Comparison of ENCODE assay signal across 8 mouse cellular contexts in genomic region chr7:15974712-15975111, GRCm38 (mm10). TPM values are rescaled to one million over a fixed set of nuclear protein-coding genes. Genes with fewer than 3 reads are reported as not detected.
DNase-seq lines count a peak whose midpoint lies in the region; ATAC-seq and TF ChIP-seq lines count a peak whose summit lies in the region.

No protein-coding gene starts in this region.

- no peak for TF ChIP-seq EP300 in MEL (IDR thresholded peaks at IDR 0.05; ENCODE audit: low read depth in 1 of 2, low read length in 2 of 2)

- no peak overlapping the region for H3K4me2 ChIP-seq in kidney, postnatal 0 days (ENCODE audit: low read length)
- H3K4me2 ChIP-seq in kidney, embryonic 14.5 days (replicated peaks; ENCODE audit: low read depth, low read length): no peak overlapping the region

- no peak overlapping the region for H3K4me3 ChIP-seq in kidney, postnatal 0 days (replicated peaks; ENCODE audit: low read depth, low read length)
- H3K4me3 ChIP-seq in kidney, embryonic 14.5 days (ENCODE audit: low read length): no peak overlapping the region
- no peak overlapping the region for H3K4me3 ChIP-seq in MEL (ENCODE audit: control insufficient read depth in 1 of 2, insufficient read depth in 1 of 2, low read depth in 2 of 2, low read length in 2 of 2)

- no peak overlapping the region for H3K27ac ChIP-seq in kidney, postnatal 0 days
- H3K27ac ChIP-seq in kidney, embryonic 14.5 days (ENCODE audit: low read depth, low read length): no peak overlapping the region
- H3K27ac ChIP-seq in MEL (ENCODE audit: control insufficient read depth, low read depth, low read length): no peak overlapping the region

- peaks cover 41% of the 10 kb centered on the region for H3K36me3 ChIP-seq in kidney, postnatal 0 days (ENCODE audit: insufficient read depth, low read length)
- H3K36me3 ChIP-seq in kidney, embryonic 14.5 days (ENCODE audit: control insufficient read depth, insufficient read depth, low read length): peaks cover 60% of the 10 kb centered on the region
- no peaks in the 10 kb centered on the region for H3K36me3 ChIP-seq in MEL (ENCODE audit: control insufficient read depth in 1 of 2, insufficient read depth in 2 of 2, low read length in 2 of 2)

- TF ChIP-seq RAD21 in MEL (IDR thresholded peaks at IDR 0.05; ENCODE audit: low read depth, low read length): peak; percentile 63

- no peak overlapping the region for H3K9ac ChIP-seq in kidney, postnatal 0 days (ENCODE audit: low read depth, low read length)
- H3K9ac ChIP-seq in kidney, embryonic 14.5 days (ENCODE audit: low read depth, low read length): no peak overlapping the region
- H3K9ac ChIP-seq in MEL (ENCODE audit: control insufficient read depth, low read depth, low read length, poor library complexity, severe bottlenecking): no peak overlapping the region

- no peaks in the 10 kb centered on the region for H3K27me3 ChIP-seq in kidney, postnatal 0 days (ENCODE audit: insufficient read depth, low read length)
- H3K27me3 ChIP-seq in kidney, embryonic 14.5 days (ENCODE audit: control insufficient read depth, insufficient read depth, low read length): no peaks in the 10 kb centered on the region
- H3K27me3 ChIP-seq in MEL (ENCODE audit: control insufficient read depth in 1 of 2, insufficient read depth in 2 of 2, low read length in 2 of 2): no peaks in the 10 kb centered on the region

- TF ChIP-seq POLR2A in MEL (IDR thresholded peaks at IDR 0.05; ENCODE audit: control insufficient read depth in 1 of 2, insufficient read depth in 1 of 2, low read depth in 1 of 2, low read length in 2 of 2, poor library complexity in 1 of 2): no peak
- TF ChIP-seq POLR2A in brain, embryonic 14.5 days (IDR thresholded peaks at IDR 0.05; ENCODE audit: borderline replicate concordance, extremely low read depth, insufficient read depth, insufficient read length, poor library complexity, severe bottlenecking): no peak

- WGBS in kidney, postnatal 0 days: 58% methylated on average over 5 of the region's 5 CpGs
- WGBS in kidney, embryonic 14.5 days: 51% methylated on average over 5 of the region's 5 CpGs

- no peaks in the 10 kb centered on the region for H3K9me3 ChIP-seq in kidney, postnatal 0 days (replicated peaks; ENCODE audit: low read length)
- H3K9me3 ChIP-seq in kidney, embryonic 14.5 days (ENCODE audit: control insufficient read depth, low read length): peaks cover 3% of the 10 kb centered on the region; the same call in 1 of the 2 replicates
- no peaks in the 10 kb centered on the region for H3K9me3 ChIP-seq in MEL (replicated peaks; ENCODE audit: insufficient read depth, low read length)

- no peak for ATAC-seq in kidney, postnatal 0 days (replicated peaks; ENCODE audit: low FRiP score, low read depth)
- ATAC-seq in kidney, embryonic 14.5 days (ENCODE audit: low FRiP score, low TSS enrichment): no peak
- peak; percentile 55; the same call in 1 of the 2 replicates for ATAC-seq in neutrophil, adult 5-6 weeks (ENCODE audit: extremely low read depth, insufficient number of reproducible peaks, low FRiP score, poor library complexity, severe bottlenecking)

- no peaks in the 10 kb centered on the region for H3K79me2 ChIP-seq in MEL (ENCODE audit: control insufficient read depth, insufficient read depth, low read length, poor library complexity)

- peak; percentile 49 for DNase-seq in kidney, postnatal 0 days (ENCODE audit: low spot score)
- peak; percentile 72 for DNase-seq in MEL (ENCODE audit: low read depth, low spot score)
- DNase-seq in brain, embryonic 14.5 days (ENCODE audit: low read depth): peak; percentile 27
- peak; percentile 72 for DNase-seq in gastrocnemius, postnatal 10 days
- peak; percentile 49 to 51 for DNase-seq in layer of hippocampus, postnatal 36 days
- peak; percentile 77 for DNase-seq in thymus, postnatal 4 days

- peak; percentile 81 for TF ChIP-seq CTCF in kidney, postnatal 0 days (IDR thresholded peaks at IDR 0.05; ENCODE audit: low read depth)
- peak; percentile 87 to 90 (median 88) for TF ChIP-seq CTCF in MEL (IDR thresholded peaks at IDR 0.05 in 2 of 3, conservative IDR thresholded peaks at IDR 0.05 in 1 of 3; ENCODE audit: control insufficient read depth in 1 of 3, insufficient read depth in 1 of 3, low read depth in 2 of 3, low read length in 3 of 3, poor library complexity in 1 of 3, severe bottlenecking in 1 of 3)
- peak; percentile 81 for TF ChIP-seq CTCF in brain, embryonic 14.5 days (IDR thresholded peaks at IDR 0.05; ENCODE audit: borderline replicate concordance, extremely low read depth, insufficient read depth, insufficient read length)

- H3K4me1 ChIP-seq in kidney, postnatal 0 days (replicated peaks; ENCODE audit: insufficient read depth, low read length): no peaks in the 10 kb centered on the region
- H3K4me1 ChIP-seq in kidney, embryonic 14.5 days (ENCODE audit: control insufficient read depth, insufficient read depth, low read length): no peaks in the 10 kb centered on the region
- H3K4me1 ChIP-seq in MEL (ENCODE audit: control insufficient read depth in 1 of 2, insufficient read depth in 2 of 2, low read length in 2 of 2): no peaks in the 10 kb centered on the region

TF ChIP-seq in MEL, 35 proteins besides CTCF, POLR2A, EP300 and RAD21:
- TF ChIP-seq ZC3H11A (IDR thresholded peaks at IDR 0.05; ENCODE audit: low read depth, low read length) (peak; percentile 28; the same call in 1 of the 2 replicates), POLR2AphosphoS2 (IDR thresholded peaks at IDR 0.05; ENCODE audit: low read length) (no peak), SMC3 (IDR thresholded peaks at IDR 0.05; ENCODE audit: low read depth, low read length) (peak; percentile 80), NELFE (IDR thresholded peaks at IDR 0.05; ENCODE audit: low read depth, low read length) (no peak)

RNA-seq across cellular contexts. Expression of gene Ehd2, which starts 7.3 kb away (rescaled TPM):
- polyA plus RNA-seq in kidney, postnatal 0 days (2015; fragmentation: Nextera tagmentation; extraction: Ambion mirVana): 24.6 and 26.6 TPM in 2 replicates
- polyA plus RNA-seq in kidney, embryonic 14.5 days (2014; fragmentation: Nextera tagmentation; extraction: Ambion mirVana): 17.7 and 22.3 TPM in 2 replicates
- total RNA-seq in MEL (2012; rRNA removed): 2.5 and 3.2 TPM in 2 replicates
- polyA plus RNA-seq in MEL (2012; ENCODE audit: insufficient read depth in 1 of 2, insufficient read length in 2 of 2, low read depth in 1 of 2, low replicate concordance in 2 of 2, missing spikeins in 1 of 2): 1 to 10 TPM in 1 of 2 experiments, not detected in 1; 6.2 TPM
- polyA plus RNA-seq in brain, embryonic 14.5 days (2012; rRNA removed): 6.5 and 9.7 TPM in 2 replicates
- 100 to 1,000 TPM; 110 to 126 TPM for total RNA-seq in gastrocnemius, postnatal 10 days (2021)
- 1 to 10 TPM; 4.1 to 5.8 TPM for total RNA-seq in layer of hippocampus, postnatal 36 days (2021)
- 2.1 and 3.1 TPM in 2 replicates for total RNA-seq in neutrophil, adult 5-6 weeks (2017)

RNA-seq across cellular contexts. Expression of gene Nop53, which starts 28.8 kb away (rescaled TPM):
- 213 and 221 TPM in 2 replicates for polyA plus RNA-seq in kidney, postnatal 0 days (2015; fragmentation: Nextera tagmentation; extraction: Ambion mirVana)
- 203 and 216 TPM in 2 replicates for polyA plus RNA-seq in kidney, embryonic 14.5 days (2014; fragmentation: Nextera tagmentation; extraction: Ambion mirVana)
- total RNA-seq in MEL (2012; rRNA removed): 310 and 359 TPM in 2 replicates
- 100 to 1,000 TPM in 1 of 2 experiments, not detected in 1; 482 TPM for polyA plus RNA-seq in MEL (2012; ENCODE audit: insufficient read depth in 1 of 2, insufficient read length in 2 of 2, low read depth in 1 of 2, low replicate concordance in 2 of 2, missing spikeins in 1 of 2)
- 134 and 141 TPM in 2 replicates for polyA plus RNA-seq in brain, embryonic 14.5 days (2012; rRNA removed)
- total RNA-seq in gastrocnemius, postnatal 10 days (2021): 100 to 1,000 TPM; 135 to 141 TPM
- 100 to 1,000 TPM; 112 to 113 TPM for total RNA-seq in layer of hippocampus, postnatal 36 days (2021)
- 260 and 300 TPM in 2 replicates for total RNA-seq in neutrophil, adult 5-6 weeks (2017)

RNA-seq across cellular contexts. Expression of gene Selenow, which starts 52.5 kb away (rescaled TPM):
- polyA plus RNA-seq in kidney, postnatal 0 days (2015; fragmentation: Nextera tagmentation; extraction: Ambion mirVana): 751 and 763 TPM in 2 replicates
- 811 and 907 TPM in 2 replicates for polyA plus RNA-seq in kidney, embryonic 14.5 days (2014; fragmentation: Nextera tagmentation; extraction: Ambion mirVana)
- 13.1 and 15.8 TPM in 2 replicates for total RNA-seq in MEL (2012; rRNA removed)
- polyA plus RNA-seq in MEL (2012; ENCODE audit: insufficient read depth in 1 of 2, insufficient read length in 2 of 2, low read depth in 1 of 2, low replicate concordance in 2 of 2, missing spikeins in 1 of 2): 10 to 100 TPM in 1 of 2 experiments, not detected in 1; 71.2 TPM
- 874 and 948 TPM in 2 replicates for polyA plus RNA-seq in brain, embryonic 14.5 days (2012; rRNA removed)
- total RNA-seq in gastrocnemius, postnatal 10 days (2021): 100 to 1,000 TPM; 672 to 685 TPM
- total RNA-seq in layer of hippocampus, postnatal 36 days (2021): 1,000 to 10,000 TPM; 1,445 to 1,563 TPM
- total RNA-seq in neutrophil, adult 5-6 weeks (2017): 51.3 and 62.1 TPM in 2 replicates

Comparison
In these comparisons a context has a peak if more than half of its experiments do, and no peak if none do; other contexts are left out.
1. DNase-seq: peak in every context shown above with its lines; median percentile 77 in thymus, postnatal 4 days; 72 in MEL; 72 in gastrocnemius, postnatal 10 days; 50 in layer of hippocampus, postnatal 36 days; 49 in kidney, postnatal 0 days; 27 in brain, embryonic 14.5 days.
2. RNA of gene Ehd2, which starts 7.3 kb away (total RNA-seq): 110 to 126 TPM in gastrocnemius, postnatal 10 days; 4.1 to 5.8 TPM in layer of hippocampus, postnatal 36 days, 2.5 to 3.2 TPM in MEL and 2.1 to 3.1 TPM in neutrophil, adult 5-6 weeks; every median in the first group is over 10 times any median in the second.
3. RNA of gene Selenow, which starts 52.5 kb away (total RNA-seq): 1,445 to 1,563 TPM in layer of hippocampus, postnatal 36 days and 672 to 685 TPM in gastrocnemius, postnatal 10 days; 51.3 to 62.1 TPM in neutrophil, adult 5-6 weeks and 13.1 to 15.8 TPM in MEL; every median in the first group is over 10 times any median in the second.
4. Peak in every context shown above with its lines, with median percentiles within 50 percentile points of each other: CTCF ChIP-seq.